Mouse (Mus musculus) forebrain, postnatal 0 days (tissue): Measurements from ENCODE around the gene Gbp6. TPM values are rescaled to one million over a fixed set of nuclear protein-coding genes. Genes with fewer than 3 reads are reported as not detected.
"Not testable (repeated sequence)": the region's sequence is repeated elsewhere in the genome, so short reads cannot be mapped to it uniquely, and the experiment has no call there.

Experiments
- ATAC-seq: fragments of 200-750 bp; cut with Nextera tagmentation; 2 replicates; pipeline ENCODE4 v1.8.0; 2017; ENCODE audit warnings: mild to moderate bottlenecking, moderate library complexity
- DNase-seq: peaks from one replicate; pipeline ENCODE4 v3.0.0-alpha.2; 2015
- H3K27ac ChIP-seq: fragments of 300-500 bp; sonication (generic); 2 replicates; pipeline ENCODE4 v1.5.1; 2014; ENCODE audit warnings: low read depth, mild to moderate bottlenecking, antibody characterized with exemption, low read length, moderate library complexity, mixed read lengths
- H3K27me3 ChIP-seq: fragments of 300-500 bp; sonication (generic); 2 replicates; pipeline ENCODE4 v1.6.1; 2014; ENCODE audit warnings: mild to moderate bottlenecking, low read length, mixed read lengths; ENCODE audit not compliant: insufficient read depth
- H3K36me3 ChIP-seq: fragments of 300-500 bp; sonication (generic); 2 replicates; pipeline ENCODE4 v1.6.1; 2014; ENCODE audit warnings: mild to moderate bottlenecking, moderate library complexity; ENCODE audit not compliant: insufficient read depth
- H3K4me1 ChIP-seq: fragments of 300-500 bp; sonication (generic); 2 replicates; pipeline ENCODE4 v1.6.1; 2014; ENCODE audit warnings: antibody characterized with exemption; ENCODE audit not compliant: insufficient read depth
- H3K4me2 ChIP-seq: fragments of 300-500 bp; sonication (generic); 2 replicates; pipeline ENCODE4 v1.6.1; 2014; ENCODE audit warnings: low read depth, mild to moderate bottlenecking, moderate library complexity
- H3K4me3 ChIP-seq: fragments of 300-500 bp; sonication (generic); 2 replicates; pipeline ENCODE4 v1.5.1; 2014; ENCODE audit warnings: low read depth, low read length, mixed read lengths
- H3K9ac ChIP-seq: fragments of 300-500 bp; sonication (generic); 2 replicates; pipeline ENCODE4 v1.6.1; 2014; ENCODE audit warnings: mild to moderate bottlenecking
- H3K9me3 ChIP-seq: fragments of 300-500 bp; sonication (generic); 2 replicates; pipeline ENCODE4 v1.6.1; 2016; ENCODE audit warnings: low read length
- CTCF ChIP-seq: sonication (generic); IDR thresholded peaks from 2 replicates; pipeline ENCODE4 v1.5.1; 2016; ENCODE audit warnings: antibody characterized with exemption, control low read depth, low read depth
- WGBS: fragments of 180-500 bp; shearing (Covaris S2); extraction: QIAGEN DNeasy Blood & Tissue Kit; methylation state at CpG from one replicate; pipeline ENCODE4 v1.1.7; 2014; 5-methylcytosine and 5-hydroxymethylcytosine counted together
- polyA plus RNA-seq: library from polyadenylated mRNA; unstranded; fragments of >200 nt; fragmentation: Nextera tagmentation; extraction: Ambion mirVana; gene quantifications from 2 replicates; pipeline ENCODE4 v1.2.1, GENCODE M21; 2015
- total RNA-seq: library from RNA; depleted of rRNA; stranded (reverse); fragments of >200 nt; gene quantifications from 2 replicates; pipeline ENCODE4 v1.2.3, GENCODE M21; 2014

The Gbp6 gene
- total and polyA plus RNA-seq, 2 experiments from 2014 or later = 1.8 to 3.2 TPM

DNA sequence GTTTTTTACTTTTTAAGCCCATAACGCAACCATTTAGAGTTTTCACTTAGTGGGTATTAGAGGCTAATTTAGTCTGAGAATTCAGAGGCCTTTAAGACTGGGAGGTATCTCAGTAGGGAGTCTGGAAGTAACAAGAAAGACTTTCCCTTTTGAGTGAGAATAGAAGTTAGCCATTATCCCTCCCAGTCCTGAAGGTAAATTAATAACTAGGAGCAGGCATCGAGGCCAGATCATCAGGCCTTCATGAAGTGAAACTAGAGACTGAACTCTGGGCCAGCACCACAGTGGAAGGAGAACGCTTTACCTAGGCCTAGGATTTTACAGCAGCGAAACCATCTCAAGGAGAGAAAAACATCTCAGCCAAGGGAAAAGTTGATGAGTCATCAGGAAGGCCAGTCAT, 8.5 kb upstream of the Gbp6 start:
- Histone ChIP-seq H3K27ac (no peak overlapping the region), H3K4me3 (no peak overlapping the region), H3K36me3 (no peaks in the 10 kb centered on the region), H3K27me3 (no peaks in the 10 kb centered on the region), H3K4me2 (no peak overlapping the region), H3K4me1 (no peaks in the 10 kb centered on the region), H3K9me3 (no peaks in the 10 kb centered on the region), H3K9ac (no peak overlapping the region)
- ATAC-seq (no peak), DNase-seq (no peak)
- 51% methylated on average over 4 of the region's 4 CpGs for WGBS
- no peak for TF ChIP-seq CTCF

DNA sequence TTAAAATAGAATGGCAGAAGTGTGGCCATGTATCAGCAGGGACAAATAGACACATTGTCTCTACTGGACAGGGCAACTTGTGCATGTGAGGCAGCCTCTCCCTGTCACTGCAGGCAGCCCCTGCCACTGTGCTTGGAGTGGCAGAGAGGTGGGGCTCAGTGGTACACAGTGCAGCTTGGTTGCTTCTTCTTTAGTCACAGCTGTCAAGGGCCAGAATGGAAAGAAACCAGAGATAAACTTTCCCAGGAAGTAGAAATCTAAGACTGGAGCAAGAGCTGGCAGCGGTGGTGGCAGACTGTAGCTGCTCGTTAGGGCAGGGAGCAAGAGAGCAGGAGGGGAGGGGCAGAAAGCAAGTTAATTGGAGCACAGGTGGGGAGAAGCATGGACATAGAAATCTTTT, 8.0 kb upstream of the Gbp6 start:
- WGBS = 7% methylated on average over 2 of the region's 2 CpGs
- DNase-seq = no peak

DNA sequence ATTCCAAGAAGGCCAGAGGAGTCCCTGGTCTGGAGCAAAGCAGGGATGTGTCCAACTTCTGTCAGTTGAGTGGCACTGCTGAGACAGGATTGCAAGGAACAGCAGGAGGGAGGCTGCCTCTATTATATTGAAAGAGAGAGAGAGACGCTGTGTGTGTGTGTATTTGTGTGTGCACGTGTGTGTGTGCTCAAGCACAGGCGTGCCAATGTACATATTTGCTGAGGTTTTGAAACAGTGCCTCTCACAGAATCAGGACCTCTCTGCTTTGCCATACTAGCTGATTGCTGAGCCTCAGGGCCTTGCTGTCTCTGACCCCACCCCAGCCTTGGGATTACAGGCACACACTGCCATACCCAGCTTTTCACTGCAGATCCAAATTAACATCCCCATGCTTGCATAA, 2.2 kb upstream of the Gbp6 start:
- H3K4me1 ChIP-seq = no peaks in the 10 kb centered on the region
- H3K27me3 ChIP-seq = no peaks in the 10 kb centered on the region
- no peak for DNase-seq
- WGBS = 63% methylated on average over 3 of the region's 3 CpGs
- no peak for ATAC-seq
- H3K27ac ChIP-seq = no peak overlapping the region
- H3K9me3 ChIP-seq = no peaks in the 10 kb centered on the region
- TF ChIP-seq CTCF = no peak
- no peak overlapping the region for H3K4me3 ChIP-seq
- no peak overlapping the region for H3K4me2 ChIP-seq
- no peaks in the 10 kb centered on the region for H3K36me3 ChIP-seq
- no peak overlapping the region for H3K9ac ChIP-seq

More for the DNA sequence above, 8.0 kb upstream of the Gbp6 start:
- no peak for ATAC-seq
- Histone ChIP-seq H3K9ac (no peak overlapping the region), H3K36me3 (no peaks in the 10 kb centered on the region), H3K4me1 (no peaks in the 10 kb centered on the region), H3K4me3 (no peak overlapping the region), H3K9me3 (no peaks in the 10 kb centered on the region), H3K27ac (no peak overlapping the region), H3K4me2 (no peak overlapping the region), H3K27me3 (no peaks in the 10 kb centered on the region)
- TF ChIP-seq CTCF = no peak

DNA sequence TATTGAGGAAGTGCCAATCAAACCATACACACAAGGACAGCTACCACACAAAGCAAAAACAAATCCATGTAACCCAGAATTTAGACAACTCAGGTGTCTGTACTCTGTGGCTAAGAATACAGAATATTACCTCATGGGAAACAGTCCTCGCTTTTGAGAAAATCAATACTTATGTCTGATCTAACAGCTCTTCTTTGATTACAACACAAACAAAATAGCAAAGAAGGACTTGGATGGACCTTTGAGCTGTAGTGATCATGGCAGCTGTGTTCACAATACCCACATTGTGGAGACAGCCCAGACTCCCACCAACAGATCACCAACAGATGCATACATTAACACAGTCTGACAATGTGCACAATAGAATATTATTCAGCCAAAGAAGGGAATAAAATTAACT, 1.0 kb downstream of the Gbp6 start:
- Histone ChIP-seq H3K27me3 (no peaks in the 10 kb centered on the region), H3K9me3 (no peaks in the 10 kb centered on the region), H3K9ac (no peak overlapping the region), H3K36me3 (no peaks in the 10 kb centered on the region), H3K27ac (no peak overlapping the region), H3K4me2 (no peak overlapping the region), H3K4me3 (no peak overlapping the region), H3K4me1 (no peaks in the 10 kb centered on the region)
- WGBS = 77% methylated on average over 1 of the region's 1 CpGs
- no peak for TF ChIP-seq CTCF
- ATAC-seq = no peak
- no peak for DNase-seq

DNA sequence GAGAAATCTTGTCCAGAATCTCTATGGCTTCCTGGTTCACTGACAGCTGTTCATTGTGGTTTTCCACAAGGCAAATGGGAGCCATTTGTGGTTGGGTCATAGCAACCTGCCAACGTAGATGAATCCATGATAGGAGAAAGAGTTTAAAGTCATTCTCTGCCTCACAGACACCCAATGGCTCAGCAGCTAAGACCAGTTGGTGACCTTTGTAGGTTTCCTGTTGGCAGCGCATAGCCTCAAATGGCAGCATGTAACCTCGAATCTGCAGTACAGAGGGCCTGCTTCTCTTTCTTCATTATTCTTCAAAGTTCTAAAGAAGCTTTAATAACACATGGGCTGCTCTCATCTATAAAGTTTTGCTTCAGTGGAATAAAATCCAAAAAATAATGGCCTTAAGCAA, 2.6 kb downstream of the Gbp6 start:
- not testable (repeated sequence) for H3K9me3 ChIP-seq, DNase-seq, H3K27me3 ChIP-seq, ATAC-seq, H3K36me3 ChIP-seq, H3K27ac ChIP-seq, H3K9ac ChIP-seq, H3K4me3 ChIP-seq, H3K4me1 ChIP-seq, H3K4me2 ChIP-seq
- WGBS = 89% methylated on average over 3 of the region's 3 CpGs

DNA sequence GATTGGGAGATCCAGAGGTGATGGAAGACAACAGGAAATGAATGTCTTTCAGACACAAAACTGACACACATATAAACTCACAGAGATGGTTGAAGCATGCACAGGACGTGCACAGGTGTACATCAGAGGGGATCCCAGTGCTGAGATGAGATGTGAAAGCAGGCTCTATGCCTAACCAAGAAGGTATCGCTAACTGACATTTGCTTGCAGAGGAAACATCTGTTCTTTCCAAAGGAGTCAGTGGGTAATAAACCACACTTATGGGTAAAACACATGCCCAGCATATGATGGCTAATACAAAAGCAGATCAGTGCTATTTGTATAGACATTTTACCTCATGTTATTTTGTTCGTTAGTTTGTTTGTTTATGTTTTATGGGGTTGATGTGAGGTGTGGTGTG, 32.8 kb downstream of the Gbp6 start:
- WGBS = no CpG with 5 or more reads among the region's 3 CpGs

DNA sequence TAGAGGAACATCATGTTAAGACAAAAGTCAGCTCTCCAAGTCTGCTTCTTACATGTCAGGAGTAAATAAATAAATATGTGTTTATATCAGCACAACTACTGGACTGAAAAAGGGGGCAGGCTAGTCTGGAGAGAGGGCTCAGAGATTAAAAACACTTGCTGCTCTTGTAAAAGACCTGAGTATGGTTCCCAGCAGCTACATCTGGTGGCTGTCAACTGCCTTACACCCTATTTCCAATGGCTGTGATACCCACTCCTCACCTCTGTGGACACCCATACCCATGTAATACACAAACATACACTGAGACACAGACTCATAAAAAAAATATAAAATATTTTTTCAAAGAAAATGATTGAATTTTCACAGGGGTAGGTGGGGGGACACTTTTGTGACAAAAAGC, 41.0 kb downstream of the Gbp6 start:
- no peaks in the 10 kb centered on the region for H3K27me3 ChIP-seq
- H3K36me3 ChIP-seq = no peaks in the 10 kb centered on the region
- no peak for DNase-seq
- H3K27ac ChIP-seq = no peak overlapping the region
- H3K4me3 ChIP-seq = no peak overlapping the region
- H3K9ac ChIP-seq = no peak overlapping the region
- no peak for ATAC-seq
- H3K4me1 ChIP-seq = no peaks in the 10 kb centered on the region
- H3K4me2 ChIP-seq = no peak overlapping the region
- peak; percentile 11; the same call in 1 of the 2 replicates for TF ChIP-seq CTCF
- H3K9me3 ChIP-seq = no peaks in the 10 kb centered on the region

More for the DNA sequence above, 32.8 kb downstream of the Gbp6 start:
- not testable (repeated sequence) for H3K9ac ChIP-seq, H3K4me3 ChIP-seq, H3K27me3 ChIP-seq, H3K4me1 ChIP-seq, ATAC-seq, H3K27ac ChIP-seq, H3K4me2 ChIP-seq, DNase-seq, H3K9me3 ChIP-seq, H3K36me3 ChIP-seq

DNA sequence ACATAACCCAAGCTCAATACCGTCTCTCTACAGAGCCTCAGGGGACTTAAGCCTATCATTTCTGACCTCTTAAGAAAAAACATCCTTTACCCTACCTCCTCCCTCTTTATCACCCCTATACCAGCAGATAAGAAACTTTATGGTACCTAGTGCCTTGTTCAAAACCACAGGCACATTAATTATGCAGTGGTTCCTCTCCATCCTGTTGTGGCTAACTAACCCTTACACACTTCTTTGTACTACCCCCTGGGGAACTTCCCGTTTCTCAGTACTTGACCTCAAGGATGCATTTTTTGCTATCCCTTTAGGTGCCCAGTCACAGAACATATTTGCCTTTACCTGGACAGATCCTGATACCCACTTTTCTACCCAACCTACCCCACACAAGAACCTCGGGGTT, 48.8 kb downstream of the Gbp6 start:
- DNase-seq, H3K4me2 ChIP-seq, H3K9me3 ChIP-seq, H3K36me3 ChIP-seq, H3K27me3 ChIP-seq, H3K27ac ChIP-seq, H3K4me1 ChIP-seq, H3K4me3 ChIP-seq, ATAC-seq, H3K9ac ChIP-seq: not testable (repeated sequence)
- WGBS = 86% methylated on average over 3 of the region's 3 CpGs

DNA sequence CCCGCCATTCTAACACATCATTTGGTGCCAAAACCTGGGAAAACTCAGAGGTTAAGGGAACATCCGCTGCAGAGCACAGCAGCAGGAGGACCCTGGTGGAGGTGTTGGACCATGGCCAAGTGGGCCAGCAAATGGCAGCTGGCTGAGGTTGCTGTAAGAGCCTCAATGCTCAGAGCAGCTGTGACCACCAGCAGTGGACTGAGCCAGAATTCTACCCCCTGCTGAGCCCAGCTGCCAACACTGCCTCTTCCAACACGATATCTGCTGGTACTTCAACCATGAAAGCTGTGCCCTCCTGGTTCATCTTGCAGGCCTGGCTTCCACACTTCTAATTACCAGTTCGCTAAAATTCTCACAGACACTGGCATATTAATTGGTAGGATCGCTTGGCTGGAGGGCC, 52.5 kb downstream of the Gbp6 start:
- WGBS = 56% methylated on average over 5 of the region's 5 CpGs
- ATAC-seq (peak; percentile 51), DNase-seq (peak; percentile 5)
- H3K9me3 ChIP-seq, H3K36me3 ChIP-seq, H3K4me2 ChIP-seq, H3K27ac ChIP-seq, H3K9ac ChIP-seq, H3K4me3 ChIP-seq, H3K4me1 ChIP-seq, H3K27me3 ChIP-seq: not testable (repeated sequence)

DNA sequence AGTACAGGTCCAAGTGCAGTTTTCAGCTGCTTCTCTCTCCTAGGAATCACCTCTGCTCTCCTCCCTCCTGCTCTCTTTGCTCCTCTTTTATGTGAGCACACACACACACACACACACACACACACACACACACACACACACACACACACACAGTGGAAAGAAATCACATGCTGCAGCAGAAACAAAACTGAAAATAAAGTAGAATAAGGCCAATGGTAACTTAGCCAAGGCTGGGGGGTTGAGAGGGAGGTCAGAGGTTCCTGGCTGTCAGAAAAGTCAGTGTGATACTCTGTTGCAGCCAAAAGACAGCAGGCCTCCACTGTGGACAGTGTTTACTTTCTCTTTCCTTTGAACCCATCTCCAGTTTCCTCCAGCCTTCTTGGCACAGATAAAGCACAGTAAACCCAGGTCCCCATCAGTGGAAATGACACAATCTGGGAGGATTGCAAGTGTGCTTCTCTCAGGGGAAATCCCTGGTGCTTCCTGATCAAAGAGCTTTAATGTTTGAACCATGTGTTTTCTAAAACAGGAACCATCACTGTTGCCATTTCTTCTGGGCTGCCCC, 53.9 kb downstream of the Gbp6 start, which contains the start of gene Gbp10:
Gene Gbp10 (minus strand): TSS at position 51 of the 565 bp plus-strand sequence.
- H3K27me3 ChIP-seq, H3K4me3 ChIP-seq, H3K4me2 ChIP-seq, H3K27ac ChIP-seq, ATAC-seq, H3K9ac ChIP-seq, H3K4me1 ChIP-seq, DNase-seq, H3K36me3 ChIP-seq, H3K9me3 ChIP-seq: not testable (repeated sequence)

DNA sequence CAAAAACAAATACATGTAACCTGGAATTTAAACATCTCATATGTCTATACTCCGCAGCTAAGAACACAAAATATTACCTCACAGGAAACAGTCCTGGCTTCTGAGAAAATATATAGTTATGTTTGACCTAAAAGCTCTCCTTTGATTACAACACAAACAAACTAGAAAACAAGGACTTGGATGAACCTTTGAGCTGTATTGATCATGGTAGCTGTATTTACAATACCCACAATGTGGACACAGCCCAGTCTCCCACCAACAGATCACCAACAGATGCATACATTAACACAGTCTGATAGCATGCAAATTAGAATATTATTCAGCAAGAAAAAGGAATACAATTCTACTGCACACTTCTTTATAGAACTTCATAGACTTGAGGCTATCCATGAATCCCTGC, 55.1 kb downstream of the Gbp6 start:
- not testable (repeated sequence) for H3K9ac ChIP-seq, H3K4me2 ChIP-seq, H3K4me1 ChIP-seq, H3K4me3 ChIP-seq, H3K27ac ChIP-seq, H3K9me3 ChIP-seq, H3K27me3 ChIP-seq, ATAC-seq, H3K36me3 ChIP-seq, DNase-seq
- WGBS = 91% methylated on average over 1 of the region's 1 CpGs
